Mouse (Mus musculus): ENCODE measurements around the gene Slc8a1. TPM values are rescaled to one million over a fixed set of nuclear protein-coding genes. Genes with fewer than 3 reads are reported as not detected.

Gene Slc8a1
- 22.6 and 23.6 TPM in 2 replicates for polyA plus RNA-seq (2014; fragmentation: Nextera tagmentation; extraction: Ambion mirVana)

GRCm38 (mm10) chr17:81738311-81738755 is at the start of gene Slc8a1:
Slc8a1 (minus strand) TSS chr17:81738377.
- Histone ChIP-seq H3K27ac (replicated peaks; ENCODE audit: low read depth, low read length) (no peak within 1 kb of the TSS), H3K4me2 (ENCODE audit: low read length) (no peak within 1 kb of the TSS), H3K27me3 (ENCODE audit: control insufficient read depth, insufficient read depth, low read length) (no peaks in the 10 kb centered on the region), H3K4me3 (replicated peaks; ENCODE audit: low read depth, low read length) (no peak within 1 kb of the TSS), H3K9me3 (ENCODE audit: control insufficient read depth, low read length) (no peaks in the 10 kb centered on the region), H3K36me3 (ENCODE audit: control insufficient read depth, insufficient read depth, low read length) (no peaks in the 10 kb centered on the region), H3K9ac (replicated peaks; ENCODE audit: low read length) (no peak within 1 kb of the TSS), H3K4me1 (ENCODE audit: control insufficient read depth, insufficient read depth, low read length) (no peaks in the 10 kb centered on the region)
- 92% methylated on average over 14 of the region's 14 CpGs for WGBS
- no peak for DNase-seq
- ATAC-seq (ENCODE audit: low FRiP score, low TSS enrichment) = no peak

GRCm38 (mm10) chr17:81787350-81787749 is 49.2 kb upstream of the Slc8a1 start:
- Histone ChIP-seq H3K9me3 (ENCODE audit: control insufficient read depth, low read length) (no peaks in the 10 kb centered on the region), H3K36me3 (ENCODE audit: control insufficient read depth, insufficient read depth, low read length) (no peaks in the 10 kb centered on the region), H3K4me1 (ENCODE audit: control insufficient read depth, insufficient read depth, low read length) (no peaks in the 10 kb centered on the region), H3K9ac (replicated peaks; ENCODE audit: low read length) (no peak overlapping the region), H3K27me3 (ENCODE audit: control insufficient read depth, insufficient read depth, low read length) (no peaks in the 10 kb centered on the region), H3K4me2 (ENCODE audit: low read length) (no peak overlapping the region), H3K27ac (replicated peaks; ENCODE audit: low read depth, low read length) (no peak overlapping the region), H3K4me3 (replicated peaks; ENCODE audit: low read depth, low read length) (no peak overlapping the region)
- 46% methylated on average over 4 of the region's 4 CpGs for WGBS
- DNase-seq (peak; percentile 66), ATAC-seq (ENCODE audit: low FRiP score, low TSS enrichment) (no peak)

- H3K4me2 ChIP-seq (ENCODE audit: low read length) = no peak overlapping the region
- 96% methylated on average over 4 of the region's 4 CpGs for WGBS
- H3K4me1 ChIP-seq (ENCODE audit: control insufficient read depth, insufficient read depth, low read length) = no peaks in the 10 kb centered on the region
- H3K27ac ChIP-seq (replicated peaks; ENCODE audit: low read depth, low read length) = no peak overlapping the region
- H3K4me3 ChIP-seq (replicated peaks; ENCODE audit: low read depth, low read length) = no peak overlapping the region
- no peaks in the 10 kb centered on the region for H3K27me3 ChIP-seq (ENCODE audit: control insufficient read depth, insufficient read depth, low read length)
- ATAC-seq (ENCODE audit: low FRiP score, low TSS enrichment) (no peak), DNase-seq (no peak)
- no peaks in the 10 kb centered on the region for H3K9me3 ChIP-seq (ENCODE audit: control insufficient read depth, low read length)
- H3K9ac ChIP-seq (replicated peaks; ENCODE audit: low read length) = no peak overlapping the region
- H3K36me3 ChIP-seq (ENCODE audit: control insufficient read depth, insufficient read depth, low read length) = no peaks in the 10 kb centered on the region
Measured at GRCm38 (mm10) chr17:81782326-81782725, 44.1 kb upstream of the Slc8a1 start.

GRCm38 (mm10) chr17:81781491-81781890 is 43.3 kb upstream of the Slc8a1 start:
- whole genome bisulfite sequencing = 89% methylated on average over 5 of the region's 5 CpGs
- no peak overlapping the region for H3K4me2 ChIP-seq (ENCODE audit: low read length)
- no peak overlapping the region for H3K27ac ChIP-seq (replicated peaks; ENCODE audit: low read depth, low read length)
- no peaks in the 10 kb centered on the region for H3K27me3 ChIP-seq (ENCODE audit: control insufficient read depth, insufficient read depth, low read length)
- H3K4me1 ChIP-seq (ENCODE audit: control insufficient read depth, insufficient read depth, low read length) = no peaks in the 10 kb centered on the region
- no peak for ATAC-seq (ENCODE audit: low FRiP score, low TSS enrichment)
- no peak for DNase-seq
- H3K9me3 ChIP-seq (ENCODE audit: control insufficient read depth, low read length) = no peaks in the 10 kb centered on the region
- H3K36me3 ChIP-seq (ENCODE audit: control insufficient read depth, insufficient read depth, low read length) = no peaks in the 10 kb centered on the region
- H3K4me3 ChIP-seq (replicated peaks; ENCODE audit: low read depth, low read length) = no peak overlapping the region
- no peak overlapping the region for H3K9ac ChIP-seq (replicated peaks; ENCODE audit: low read length)

- DNase-seq (no peak), ATAC-seq (ENCODE audit: low FRiP score, low TSS enrichment) (no peak)
- no peak overlapping the region for H3K9ac ChIP-seq (replicated peaks; ENCODE audit: low read length)
- WGBS = 90% methylated on average over 4 of the region's 4 CpGs
- H3K4me1 ChIP-seq (ENCODE audit: control insufficient read depth, insufficient read depth, low read length) = no peaks in the 10 kb centered on the region
- no peaks in the 10 kb centered on the region for H3K27me3 ChIP-seq (ENCODE audit: control insufficient read depth, insufficient read depth, low read length)
- no peak overlapping the region for H3K4me3 ChIP-seq (replicated peaks; ENCODE audit: low read depth, low read length)
- no peaks in the 10 kb centered on the region for H3K9me3 ChIP-seq (ENCODE audit: control insufficient read depth, low read length)
- H3K4me2 ChIP-seq (ENCODE audit: low read length) = no peak overlapping the region
- no peaks in the 10 kb centered on the region for H3K36me3 ChIP-seq (ENCODE audit: control insufficient read depth, insufficient read depth, low read length)
- H3K27ac ChIP-seq (replicated peaks; ENCODE audit: low read depth, low read length) = no peak overlapping the region
Measured at GRCm38 (mm10) chr17:81779883-81780282, 41.7 kb upstream of the Slc8a1 start.

GRCm38 (mm10) chr17:81750664-81751063 is 12.5 kb upstream of the Slc8a1 start:
- Histone ChIP-seq H3K9me3 (ENCODE audit: control insufficient read depth, low read length) (no peaks in the 10 kb centered on the region), H3K4me1 (ENCODE audit: control insufficient read depth, insufficient read depth, low read length) (no peaks in the 10 kb centered on the region), H3K9ac (replicated peaks; ENCODE audit: low read length) (no peak overlapping the region), H3K27me3 (ENCODE audit: control insufficient read depth, insufficient read depth, low read length) (no peaks in the 10 kb centered on the region), H3K36me3 (ENCODE audit: control insufficient read depth, insufficient read depth, low read length) (no peaks in the 10 kb centered on the region), H3K27ac (replicated peaks; ENCODE audit: low read depth, low read length) (no peak overlapping the region), H3K4me2 (ENCODE audit: low read length) (no peak overlapping the region), H3K4me3 (replicated peaks; ENCODE audit: low read depth, low read length) (no peak overlapping the region)
- DNase-seq = no peak
- no peak for ATAC-seq (ENCODE audit: low FRiP score, low TSS enrichment)
- WGBS = 82% methylated on average over 2 of the region's 2 CpGs

- H3K9ac ChIP-seq (replicated peaks; ENCODE audit: low read length) = no peak overlapping the region
- H3K4me3 ChIP-seq (replicated peaks; ENCODE audit: low read depth, low read length) = no peak overlapping the region
- no peaks in the 10 kb centered on the region for H3K36me3 ChIP-seq (ENCODE audit: control insufficient read depth, insufficient read depth, low read length)
- H3K27ac ChIP-seq (replicated peaks; ENCODE audit: low read depth, low read length) = no peak overlapping the region
- H3K27me3 ChIP-seq (ENCODE audit: control insufficient read depth, insufficient read depth, low read length) = no peaks in the 10 kb centered on the region
- H3K4me1 ChIP-seq (ENCODE audit: control insufficient read depth, insufficient read depth, low read length) = no peaks in the 10 kb centered on the region
- 82% methylated on average over 2 of the region's 2 CpGs for WGBS
- no peak for DNase-seq
- no peaks in the 10 kb centered on the region for H3K9me3 ChIP-seq (ENCODE audit: control insufficient read depth, low read length)
- no peak for ATAC-seq (ENCODE audit: low FRiP score, low TSS enrichment)
- H3K4me2 ChIP-seq (ENCODE audit: low read length) = no peak overlapping the region
Measured at GRCm38 (mm10) chr17:81743034-81743433, 4.9 kb upstream of the Slc8a1 start.

GRCm38 (mm10) chr17:81740576-81740975 is 2.4 kb upstream of the Slc8a1 start:
- Histone ChIP-seq H3K27ac (replicated peaks; ENCODE audit: low read depth, low read length) (no peak overlapping the region), H3K4me3 (replicated peaks; ENCODE audit: low read depth, low read length) (no peak overlapping the region), H3K27me3 (ENCODE audit: control insufficient read depth, insufficient read depth, low read length) (no peaks in the 10 kb centered on the region), H3K4me2 (ENCODE audit: low read length) (no peak overlapping the region), H3K9me3 (ENCODE audit: control insufficient read depth, low read length) (no peaks in the 10 kb centered on the region), H3K4me1 (ENCODE audit: control insufficient read depth, insufficient read depth, low read length) (no peaks in the 10 kb centered on the region), H3K36me3 (ENCODE audit: control insufficient read depth, insufficient read depth, low read length) (no peaks in the 10 kb centered on the region), H3K9ac (replicated peaks; ENCODE audit: low read length) (no peak overlapping the region)
- WGBS = 83% methylated on average over 6 of the region's 6 CpGs
- no peak for ATAC-seq (ENCODE audit: low FRiP score, low TSS enrichment)
- no peak for DNase-seq

GRCm38 (mm10) chr17:81737779-81738178 is 398 bp downstream of the Slc8a1 start:
- Histone ChIP-seq H3K4me2 (ENCODE audit: low read length) (no peak overlapping the region), H3K36me3 (ENCODE audit: control insufficient read depth, insufficient read depth, low read length) (no peaks in the 10 kb centered on the region), H3K4me1 (ENCODE audit: control insufficient read depth, insufficient read depth, low read length) (no peaks in the 10 kb centered on the region), H3K27ac (replicated peaks; ENCODE audit: low read depth, low read length) (no peak overlapping the region), H3K27me3 (ENCODE audit: control insufficient read depth, insufficient read depth, low read length) (no peaks in the 10 kb centered on the region), H3K4me3 (replicated peaks; ENCODE audit: low read depth, low read length) (no peak overlapping the region), H3K9ac (replicated peaks; ENCODE audit: low read length) (no peak overlapping the region), H3K9me3 (ENCODE audit: control insufficient read depth, low read length) (no peaks in the 10 kb centered on the region)
- DNase-seq (no peak), ATAC-seq (ENCODE audit: low FRiP score, low TSS enrichment) (no peak)
- 95% methylated on average over 2 of the region's 2 CpGs for WGBS
